Mouse (Mus musculus) urinary bladder, postnatal 0 days (tissue): ENCODE data around the gene Klhl1. TPM values are rescaled to one million over a fixed set of nuclear protein-coding genes. Genes with fewer than 3 reads are reported as not detected.

Experiments
- polyA plus RNA-seq: library from polyadenylated mRNA; unstranded; fragments of >200 nt; fragmentation: Nextera tagmentation; extraction: Ambion mirVana; gene quantifications from 2 replicates; pipeline ENCODE4 v1.2.1, GENCODE M21; 2015

The Klhl1 gene
- polyA plus RNA-seq = not detected in 2 replicates

DNA sequence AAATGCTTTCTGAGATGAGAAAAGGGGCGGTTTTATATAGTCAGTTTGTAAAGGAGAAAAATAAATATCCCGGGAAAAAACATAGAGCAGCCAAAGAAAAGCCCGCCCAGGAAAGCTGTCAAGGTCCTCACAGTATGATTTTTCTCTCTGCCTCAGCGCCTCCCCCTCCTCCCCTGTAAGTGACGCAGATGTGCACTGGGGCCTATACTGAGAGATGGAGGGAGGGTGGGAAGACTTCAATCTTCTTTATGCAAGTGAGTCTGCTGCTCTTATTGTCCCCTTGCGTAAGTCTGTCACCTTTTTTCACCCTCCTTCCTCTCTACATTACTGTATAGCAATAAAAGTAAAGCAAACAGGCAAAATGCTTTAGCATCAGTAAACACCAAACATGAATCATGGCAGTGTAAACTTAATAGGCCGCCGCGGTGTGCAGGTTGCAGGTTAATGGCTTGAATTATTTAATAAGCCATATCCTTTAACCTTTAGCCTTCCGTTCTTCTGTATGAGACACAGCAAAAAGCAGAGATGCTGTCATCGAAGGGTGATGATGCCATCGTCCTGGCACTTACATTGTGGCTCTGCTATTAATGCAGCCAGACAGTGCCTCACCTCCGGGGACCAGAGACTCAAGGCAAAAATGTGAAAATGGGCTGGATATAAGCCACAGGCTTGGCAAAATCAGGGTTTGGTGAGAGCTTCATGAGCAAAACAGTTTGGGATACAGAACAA, at the start of gene Klhl1:
TSS of gene Klhl1 (minus strand) at position 149 of the 729 bp plus-strand sequence.

